Mouse (Mus musculus) kidney, embryonic 14.5 days (tissue): ENCODE results near the gene Cmtm2b. TPM values are rescaled to one million over a fixed set of nuclear protein-coding genes. Genes with fewer than 3 reads are reported as not detected.

Source experiments
- polyA plus RNA-seq: library from polyadenylated mRNA; unstranded; fragments of >200 nt; fragmentation: Nextera tagmentation; extraction: Ambion mirVana; gene quantifications from 2 replicates; pipeline ENCODE4 v1.2.1, GENCODE M21; 2014

Gene Cmtm2b
- polyA plus RNA-seq, 1 experiment from 2014 or later = not detected

Other genes starting within 250 kb of the Cmtm2b start
- gene Cdh5, start 220.6 kb upstream of the Cmtm2b start, polyA plus RNA-seq = 31.8 and 36.8 TPM in 2 replicates
- gene Bean1, start 151.8 kb upstream of the Cmtm2b start, polyA plus RNA-seq = 2.1 and 3.3 TPM in 2 replicates
- 16.9 and 25.2 TPM in 2 replicates for gene Tk2, start 73.7 kb upstream of the Cmtm2b start, polyA plus RNA-seq
- 51.7 and 51.8 TPM in 2 replicates for gene Cklf, start 71.4 kb upstream of the Cmtm2b start, polyA plus RNA-seq
- not detected in 2 replicates for gene Cmtm2a, start 29.0 kb upstream of the Cmtm2b start, polyA plus RNA-seq
- gene Gm45711, start 12.1 kb upstream of the Cmtm2b start, polyA plus RNA-seq = not detected in 2 replicates
- not detected in 2 replicates for gene Cmtm1, start 12.1 kb upstream of the Cmtm2b start, polyA plus RNA-seq
- gene Gm11020, start 663 bp upstream of the Cmtm2b start, polyA plus RNA-seq = not detected in 2 replicates
- 167 and 169 TPM in 2 replicates for gene Cmtm3, start 17.2 kb downstream of the Cmtm2b start, polyA plus RNA-seq
- gene Cmtm4, start 73.6 kb downstream of the Cmtm2b start, polyA plus RNA-seq = 5.6 and 6.4 TPM in 2 replicates
- 25.8 and 56.6 TPM in 2 replicates for gene Dync1li2, start 120.8 kb downstream of the Cmtm2b start, polyA plus RNA-seq
- gene Terb1, start 187.7 kb downstream of the Cmtm2b start, polyA plus RNA-seq = 0.33 and 0.79 TPM in 2 replicates
- 123 and 129 TPM in 2 replicates for gene Nae1, start 212.4 kb downstream of the Cmtm2b start, polyA plus RNA-seq
- 1.3 and 1.8 TPM in 2 replicates for gene Car7, start 212.5 kb downstream of the Cmtm2b start, polyA plus RNA-seq